Mouse (Mus musculus) bone marrow macrophage, adult 2 months (primary cell): ENCODE measurements around the gene Slc39a3. TPM values are rescaled to one million over a fixed set of nuclear protein-coding genes. Genes with fewer than 3 reads are reported as not detected.
A peak's percentile ranks its signal among the peaks of the same experiment; 100 is the strongest.

Experiments
- H3K27ac ChIP-seq: 2 replicates; pipeline ENCODE4 v1.5.1; 2012; ENCODE audit warnings: low read depth, low read length; ENCODE audit not compliant: insufficient read depth
- H3K4me1 ChIP-seq: 2 replicates; pipeline ENCODE4 v1.6.1; 2012; ENCODE audit warnings: low read length; ENCODE audit not compliant: control insufficient read depth, insufficient read depth
- H3K4me3 ChIP-seq: 2 replicates; pipeline ENCODE4 v1.5.1; 2012; ENCODE audit warnings: mild to moderate bottlenecking, low read length, moderate library complexity; ENCODE audit not compliant: insufficient read depth
- CTCF ChIP-seq: IDR thresholded peaks from 2 replicates; pipeline ENCODE4 v1.5.1; 2012; ENCODE audit warnings: low read depth, mild to moderate bottlenecking, low read length, moderate library complexity
- POLR2A ChIP-seq: IDR thresholded peaks from 2 replicates; pipeline ENCODE4 v1.6.1; 2012; ENCODE audit warnings: mild to moderate bottlenecking, low read depth, low read length, borderline replicate concordance
- polyA plus RNA-seq: library from polyadenylated mRNA; stranded (reverse); fragments of >200 nt; gene quantifications from 2 replicates; pipeline ENCODE4 v1.2.4, GENCODE M21; 2012; ENCODE audit not compliant: missing spikeins, insufficient read depth, insufficient read length

The Slc39a3 gene
- polyA plus RNA-seq, 1 experiment, result 14.5 TPM

GRCm38 (mm10) chr10:80985241-80985969 lies 51.8 kb downstream of the Slc39a3 start:
- no peak for TF ChIP-seq POLR2A
- H3K27ac ChIP-seq, result no peak overlapping the region
- peak overlapping the region; percentile 56 for H3K4me3 ChIP-seq
- peaks cover 36% of the 10 kb centered on the region for H3K4me1 ChIP-seq

GRCm38 (mm10) chr10:80984223-80984622 lies 53.0 kb downstream of the Slc39a3 start:
- TF ChIP-seq CTCF (no peak), POLR2A (no peak)
- Histone ChIP-seq H3K4me1 (peaks cover 33% of the 10 kb centered on the region), H3K27ac (no peak overlapping the region), H3K4me3 (no peak overlapping the region)

- Histone ChIP-seq H3K4me3 (no peak overlapping the region), H3K27ac (no peak overlapping the region), H3K4me1 (peaks cover 26% of the 10 kb centered on the region)
- TF ChIP-seq POLR2A (no peak), CTCF (no peak)
Observed at GRCm38 (mm10) chr10:80982381-80982780, 54.8 kb downstream of the Slc39a3 start.

GRCm38 (mm10) chr10:80981564-80982112 lies 55.6 kb downstream of the Slc39a3 start:
- no peak overlapping the region for H3K4me3 ChIP-seq
- H3K27ac ChIP-seq, result no peak overlapping the region
- TF ChIP-seq POLR2A (no peak), CTCF (no peak)
- H3K4me1 ChIP-seq, result peaks cover 24% of the 10 kb centered on the region

Other genes with a start within 250 kb of the Slc39a3 start
- 38.5 and 51.4 TPM in 2 replicates for gene Sf3a2, start 239.2 kb downstream of the Slc39a3 start, polyA plus RNA-seq
- gene Plekhj1, start 238.8 kb downstream of the Slc39a3 start, polyA plus RNA-seq, result 117 and 122 TPM in 2 replicates
- not detected in 2 replicates for gene Amh, start 232.2 kb downstream of the Slc39a3 start, polyA plus RNA-seq
- not detected in 2 replicates for gene Jsrp1, start 223.9 kb downstream of the Slc39a3 start, polyA plus RNA-seq
- 823 and 921 TPM in 2 replicates for gene Oaz1, start 210.8 kb downstream of the Slc39a3 start, polyA plus RNA-seq
- gene Lingo3, start 193.4 kb downstream of the Slc39a3 start, polyA plus RNA-seq, result not detected in 2 replicates
- 49.7 and 54.3 TPM in 2 replicates for gene Lsm7, start 182.2 kb downstream of the Slc39a3 start, polyA plus RNA-seq
- 15.0 and 20.2 TPM in 2 replicates for gene Sppl2b, start 182.2 kb downstream of the Slc39a3 start, polyA plus RNA-seq
- not detected in 2 replicates for gene Tmprss9, start 165.6 kb downstream of the Slc39a3 start, polyA plus RNA-seq
- gene Timm13, start 136.5 kb downstream of the Slc39a3 start, polyA plus RNA-seq, result 76.6 and 101 TPM in 2 replicates
- 18.9 and 19.5 TPM in 2 replicates for gene Lmnb2, start 119.2 kb downstream of the Slc39a3 start, polyA plus RNA-seq
- 15.8 and 20.9 TPM in 2 replicates for gene Gadd45b, start 107.4 kb downstream of the Slc39a3 start, polyA plus RNA-seq
- gene Gng7, start 22.5 kb downstream of the Slc39a3 start, polyA plus RNA-seq, result 3.5 and 4.6 TPM in 2 replicates
- gene Diras1, start 11.8 kb downstream of the Slc39a3 start, polyA plus RNA-seq, result not detected in 2 replicates
- gene Sgta, start 22.8 kb upstream of the Slc39a3 start, polyA plus RNA-seq, result 58.5 and 66.8 TPM in 2 replicates
- gene Thop1, start 32.6 kb upstream of the Slc39a3 start, polyA plus RNA-seq, result 7.4 and 10.8 TPM in 2 replicates
- gene Creb3l3, start 61.4 kb upstream of the Slc39a3 start, polyA plus RNA-seq, result 1.3 TPM in 2 replicates
- gene Map2k2, start 68.5 kb upstream of the Slc39a3 start, polyA plus RNA-seq, result 71.4 and 77.6 TPM in 2 replicates
- gene Zbtb7a, start 97.8 kb upstream of the Slc39a3 start, polyA plus RNA-seq, result 52.0 and 54.9 TPM in 2 replicates
- gene Pias4, start 130.5 kb upstream of the Slc39a3 start, polyA plus RNA-seq, result 21.9 and 28.2 TPM in 2 replicates
- 877 and 1,003 TPM in 2 replicates for gene Eef2, start 139.2 kb upstream of the Slc39a3 start, polyA plus RNA-seq
- gene Dapk3, start 145.6 kb upstream of the Slc39a3 start, polyA plus RNA-seq, result 36.4 and 39.8 TPM in 2 replicates
- not detected in 2 replicates for gene 4930442H23Rik, start 146.4 kb upstream of the Slc39a3 start, polyA plus RNA-seq
- not detected in 2 replicates for gene Nmrk2, start 164.6 kb upstream of the Slc39a3 start, polyA plus RNA-seq
- gene Atcay, start 193.4 kb upstream of the Slc39a3 start, polyA plus RNA-seq, result not detected in 2 replicates
- gene Zfr2, start 195.7 kb upstream of the Slc39a3 start, polyA plus RNA-seq, result 2.7 and 3.0 TPM in 2 replicates
- gene Matk, start 215.5 kb upstream of the Slc39a3 start, polyA plus RNA-seq, result 10.8 and 14.4 TPM in 2 replicates
- 46.5 and 51.1 TPM in 2 replicates for gene Mrpl54, start 229.5 kb upstream of the Slc39a3 start, polyA plus RNA-seq
- gene Apba3, start 229.5 kb upstream of the Slc39a3 start, polyA plus RNA-seq, result 34.3 and 36.1 TPM in 2 replicates